Mouse (Mus musculus): Measurements from ENCODE around the gene Tvp23a.

The Tvp23a gene

DNA sequence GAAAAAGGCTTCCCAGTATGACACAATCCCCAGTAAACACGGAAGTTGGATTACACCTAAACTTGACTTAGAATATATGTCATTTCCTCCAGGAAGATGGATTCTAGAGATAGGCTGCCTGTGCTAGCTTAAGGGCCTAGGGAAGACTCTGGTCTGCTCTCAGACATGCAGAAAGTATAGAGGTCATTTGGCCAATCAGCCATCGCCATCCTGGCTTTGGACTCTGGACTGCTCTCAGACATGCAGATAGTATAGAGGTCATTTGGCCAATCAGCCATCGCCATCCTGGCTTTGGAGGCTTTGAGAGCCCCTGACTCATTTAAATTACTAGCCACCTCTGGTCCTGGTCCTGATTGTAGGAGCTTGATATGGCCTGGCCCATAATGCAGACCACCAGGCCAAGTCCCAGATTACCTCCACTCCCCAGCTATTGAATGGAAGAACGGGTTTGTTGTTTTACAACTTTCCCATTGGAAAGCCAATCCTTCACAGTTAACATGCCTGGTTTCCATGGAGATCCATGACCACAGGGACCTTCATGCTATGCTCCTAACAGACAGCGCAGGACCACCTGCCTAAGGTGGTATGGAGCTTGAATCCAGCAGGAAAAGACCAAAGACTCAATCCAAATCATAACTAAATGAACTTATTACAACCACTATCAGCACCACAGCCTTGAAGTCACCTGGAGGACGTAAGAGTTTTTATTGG is 6.9 kb upstream of the Tvp23a start:
- no peak for DNase-seq (ENCODE audit: extremely low spot score, low spot score)

DNA sequence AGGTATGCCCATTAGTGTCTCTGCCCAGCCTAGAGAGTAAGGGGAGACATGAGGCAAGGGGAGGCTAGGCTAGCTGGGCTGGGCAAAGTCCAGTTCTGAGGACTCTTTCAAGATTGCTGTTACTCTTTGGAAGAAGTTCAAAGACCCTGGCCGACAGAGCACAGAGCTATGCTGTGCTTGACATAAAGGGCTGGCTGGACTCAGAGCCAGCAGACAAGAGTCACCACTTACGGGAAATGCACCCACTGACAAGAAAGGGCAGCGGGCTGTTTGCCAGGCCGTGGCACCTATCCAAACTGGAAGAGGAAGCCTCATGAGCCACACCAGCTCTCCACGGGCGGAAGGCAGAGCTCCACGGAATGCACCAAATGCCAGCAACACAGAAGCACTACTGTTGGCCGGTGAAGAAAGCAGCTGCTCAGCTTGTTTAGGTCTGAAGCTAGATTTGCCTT is 5.3 kb upstream of the Tvp23a start:
- no peak for DNase-seq (ENCODE audit: extremely low spot score, low spot score)

DNA sequence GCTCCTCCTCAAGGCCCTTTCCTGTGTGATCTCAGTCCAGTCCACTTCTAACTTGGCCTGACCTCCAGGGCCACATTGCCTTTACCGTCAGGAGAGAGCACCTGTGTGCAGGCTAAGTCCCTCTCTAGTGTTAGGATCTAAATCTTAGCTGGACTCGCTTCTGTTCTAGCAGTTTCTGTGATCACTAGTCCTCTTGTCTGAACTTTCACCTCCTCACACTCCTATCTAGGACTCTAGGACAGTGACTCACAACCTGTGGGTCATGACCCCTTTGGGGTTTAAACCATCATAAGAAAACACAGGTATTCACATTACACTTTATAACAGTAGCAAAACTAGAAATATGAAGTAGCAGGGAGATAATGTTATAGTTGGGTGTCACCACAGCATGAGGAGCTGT is 4.7 kb upstream of the Tvp23a start:
- no peak for DNase-seq (ENCODE audit: extremely low spot score, low spot score)

DNA sequence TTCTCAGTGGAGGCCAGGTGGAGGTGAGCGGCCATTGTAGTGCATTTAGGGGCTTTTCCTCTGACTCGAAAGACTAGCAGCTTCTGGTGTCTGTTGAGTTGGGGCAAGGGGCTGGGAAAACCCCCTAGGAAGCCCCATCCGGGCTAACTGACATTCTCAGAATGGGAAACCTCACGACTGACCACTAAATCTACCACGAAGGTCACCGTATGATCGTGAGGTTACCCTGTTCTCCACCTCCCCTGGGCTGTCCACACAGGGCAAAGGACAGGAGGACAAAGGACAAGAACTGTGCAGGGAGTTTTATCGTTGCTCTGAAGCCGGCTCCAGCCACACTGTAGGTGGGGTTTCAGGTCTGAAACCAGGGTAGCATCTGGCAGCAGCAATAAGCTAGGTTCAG is 1.8 kb upstream of the Tvp23a start:
- DNase-seq (ENCODE audit: extremely low spot score, low spot score): no peak

DNA sequence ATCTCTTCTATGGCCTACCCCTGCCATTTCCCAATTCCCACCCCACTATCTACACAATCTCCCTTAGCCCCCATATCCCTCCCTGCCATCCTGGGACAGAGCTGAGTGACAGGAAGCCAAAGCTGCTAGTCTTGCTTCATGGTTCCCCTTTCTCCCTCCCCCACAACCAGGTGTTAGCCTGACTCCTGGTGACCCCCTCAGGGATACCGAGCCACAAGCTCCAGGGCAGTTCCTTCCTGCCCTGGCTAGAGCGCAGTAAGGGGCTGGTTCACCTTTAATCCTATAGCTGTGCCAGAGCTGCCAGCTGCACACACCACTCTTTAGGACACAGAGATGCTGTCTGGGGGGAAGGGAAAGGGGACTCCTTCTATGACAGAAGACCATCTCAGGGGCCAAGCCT is 619 bp upstream of the Tvp23a start:
- no peak for DNase-seq (ENCODE audit: extremely low spot score, low spot score)

DNA sequence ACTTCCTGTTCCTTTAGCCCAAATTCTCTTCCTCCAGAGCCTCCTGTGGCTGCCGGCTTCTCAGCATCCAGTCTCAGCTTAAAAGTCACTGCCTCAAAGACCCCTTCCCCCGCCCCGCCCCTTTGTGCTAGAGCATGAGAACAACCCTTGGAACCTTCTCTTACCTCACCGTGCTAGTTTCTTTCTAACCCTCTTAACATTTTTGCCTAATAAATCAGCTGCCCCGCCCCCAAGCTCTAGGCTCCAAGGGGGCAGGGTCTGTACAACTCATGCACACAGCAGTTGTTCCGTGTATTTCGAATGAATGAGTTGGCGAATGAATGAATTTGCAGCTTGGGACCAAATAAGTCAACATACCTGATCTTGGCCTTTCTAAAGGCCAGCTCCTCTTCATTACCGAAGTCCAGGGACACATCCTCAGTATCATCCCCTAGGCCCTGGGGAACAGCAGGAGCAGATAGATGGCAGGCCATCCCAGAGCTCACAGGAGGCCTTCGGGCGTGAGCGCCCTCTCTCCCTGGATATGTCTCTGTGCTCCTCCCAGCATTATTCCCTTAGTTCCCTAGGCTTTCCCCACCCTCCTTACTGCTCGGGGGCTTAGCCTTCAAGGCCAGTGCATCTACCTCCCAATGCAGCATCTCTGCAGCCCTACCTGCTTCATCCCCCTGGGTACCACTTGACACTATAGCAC is 444 bp downstream of the Tvp23a start:
- DNase-seq (ENCODE audit: extremely low spot score, low spot score): peak; percentile 24

DNA sequence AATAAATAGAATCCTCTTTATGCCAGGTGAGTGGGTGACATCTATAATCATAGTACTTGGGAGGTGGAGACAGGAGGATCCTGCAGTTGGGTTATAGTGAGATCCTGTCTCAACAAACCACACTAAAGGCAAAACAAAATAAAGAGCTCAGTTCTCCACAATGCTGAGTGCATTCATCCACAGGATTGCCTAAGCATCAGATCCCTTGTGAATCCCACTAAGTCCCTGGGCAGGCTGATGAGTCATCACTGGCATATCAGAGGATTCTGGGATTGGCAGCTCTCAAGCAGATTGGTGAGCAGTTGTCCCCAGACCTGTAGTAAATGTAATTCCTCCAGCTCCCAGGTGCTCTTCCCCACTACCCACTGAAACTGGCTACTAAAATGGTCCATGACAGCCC is 3.4 kb downstream of the Tvp23a start:
- no peak for DNase-seq (ENCODE audit: extremely low spot score, low spot score)

DNA sequence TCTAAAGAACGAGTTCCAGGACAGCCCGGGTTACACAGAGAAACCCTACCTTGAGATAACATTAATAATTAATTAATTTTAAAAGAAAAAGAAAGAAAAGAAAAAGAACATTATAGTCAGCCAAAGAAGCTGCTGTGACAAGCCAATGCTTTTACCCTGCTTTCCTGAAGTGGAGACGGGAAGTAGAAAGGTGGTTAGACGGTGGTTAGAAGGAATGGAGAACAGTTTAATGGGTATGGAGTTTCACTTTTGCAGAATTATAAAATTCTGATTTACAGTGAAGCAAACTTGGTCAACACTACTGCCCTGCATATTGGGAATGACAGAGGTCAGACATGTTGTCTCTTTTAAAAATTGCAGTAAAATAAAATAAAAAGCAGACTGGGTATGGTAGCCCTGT is 5.4 kb downstream of the Tvp23a start:
- no peak for DNase-seq (ENCODE audit: extremely low spot score, low spot score)

DNA sequence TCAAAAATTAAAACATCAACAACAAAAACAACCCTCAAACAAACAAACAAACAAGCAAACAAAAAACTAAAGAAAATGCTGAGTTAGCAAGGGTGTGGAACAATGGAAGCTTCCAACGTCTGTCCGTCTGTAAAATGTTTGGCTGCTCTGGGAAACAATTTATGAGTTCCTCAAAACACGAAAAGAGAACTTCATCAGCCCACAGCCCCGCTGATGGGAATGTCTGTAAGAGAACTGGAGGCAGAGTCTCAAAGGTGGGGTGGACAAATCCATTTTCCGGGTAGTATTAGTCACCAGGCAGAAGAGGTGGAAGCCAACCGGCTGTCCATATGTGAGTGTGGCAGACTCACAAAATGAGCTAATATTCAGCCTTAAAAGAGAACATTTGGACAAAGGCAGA is 5.8 kb downstream of the Tvp23a start:
- DNase-seq (ENCODE audit: extremely low spot score, low spot score): no peak

DNA sequence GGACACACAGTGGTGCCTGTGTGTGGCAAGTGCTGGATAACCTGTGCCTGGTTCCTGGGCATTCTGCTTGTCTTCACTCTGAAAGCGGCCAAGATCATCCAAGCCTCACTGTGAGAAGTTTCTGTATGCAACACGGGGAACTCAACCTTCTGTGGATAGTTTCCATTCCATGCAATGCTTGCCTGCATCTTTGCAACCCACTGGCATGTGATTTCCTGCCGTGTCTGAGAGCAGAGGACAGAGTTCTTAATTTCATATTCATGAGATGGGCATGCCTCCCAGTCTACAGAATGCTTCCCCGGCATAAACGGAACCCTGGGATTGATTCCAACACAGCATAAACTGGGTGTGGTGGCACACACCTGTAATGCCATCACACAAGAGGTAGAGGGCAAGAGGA is 9.1 kb downstream of the Tvp23a start:
- DNase-seq (ENCODE audit: extremely low spot score, low spot score): no peak

DNA sequence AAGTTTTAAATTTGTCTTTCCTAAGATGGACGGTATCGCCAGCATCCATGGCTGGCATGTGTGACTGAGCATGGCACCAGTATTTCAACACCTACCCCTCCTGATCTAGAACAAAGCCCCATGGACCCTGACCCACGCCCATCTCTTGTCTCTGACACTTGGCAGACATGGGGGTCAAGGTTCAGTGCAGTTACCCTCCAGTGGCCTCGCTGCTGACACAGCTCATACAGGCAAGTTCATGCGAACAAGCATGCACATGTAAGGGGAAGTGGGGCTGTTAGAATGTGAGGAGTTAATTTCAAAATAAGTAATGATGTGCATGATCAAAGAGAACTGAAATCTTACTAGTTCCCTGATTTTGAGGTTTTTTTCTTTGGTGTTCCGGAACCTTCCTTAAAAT is 11.0 kb downstream of the Tvp23a start:
- DNase-seq (ENCODE audit: extremely low spot score, low spot score): no peak

DNA sequence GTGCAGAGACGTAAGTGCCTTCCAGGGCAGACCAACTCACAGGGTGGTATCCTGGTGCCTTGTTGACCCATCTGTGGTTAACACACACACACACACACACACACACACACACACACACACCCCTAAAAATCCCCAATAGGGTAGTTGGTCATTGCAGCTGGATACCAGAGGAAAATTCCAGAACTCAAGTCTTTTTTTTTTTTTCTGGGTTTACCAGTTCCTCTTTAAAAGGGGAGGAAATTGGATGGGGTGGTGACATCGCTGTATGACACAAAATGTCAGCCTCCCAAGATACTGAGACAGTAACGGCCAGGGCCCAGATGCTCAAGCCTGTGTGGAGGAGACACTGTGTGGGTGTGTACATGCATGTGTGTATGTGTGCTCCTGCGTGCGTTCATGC is 13.8 kb downstream of the Tvp23a start:
- DNase-seq (ENCODE audit: extremely low spot score, low spot score): no peak

DNA sequence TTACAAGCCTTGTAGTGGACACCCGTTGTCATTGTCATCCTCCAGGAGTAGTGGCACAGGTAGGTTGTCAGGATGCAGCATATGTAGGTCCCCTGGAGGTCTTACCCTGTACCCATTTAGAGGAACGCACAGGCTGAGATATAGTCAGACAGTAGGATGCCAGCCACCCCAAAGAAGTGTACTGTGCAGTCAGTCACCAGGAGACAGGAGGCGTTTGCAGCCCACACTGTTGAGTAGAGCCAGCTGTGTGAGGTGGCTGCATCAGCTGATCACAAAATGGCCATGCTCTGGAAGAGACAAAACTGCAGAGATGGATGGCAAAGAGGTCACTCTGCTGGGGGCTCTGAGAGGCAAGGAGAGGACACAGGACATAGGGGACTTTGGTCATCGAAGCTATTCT is 14.8 kb downstream of the Tvp23a start:
- no peak for DNase-seq (ENCODE audit: extremely low spot score, low spot score)

DNA sequence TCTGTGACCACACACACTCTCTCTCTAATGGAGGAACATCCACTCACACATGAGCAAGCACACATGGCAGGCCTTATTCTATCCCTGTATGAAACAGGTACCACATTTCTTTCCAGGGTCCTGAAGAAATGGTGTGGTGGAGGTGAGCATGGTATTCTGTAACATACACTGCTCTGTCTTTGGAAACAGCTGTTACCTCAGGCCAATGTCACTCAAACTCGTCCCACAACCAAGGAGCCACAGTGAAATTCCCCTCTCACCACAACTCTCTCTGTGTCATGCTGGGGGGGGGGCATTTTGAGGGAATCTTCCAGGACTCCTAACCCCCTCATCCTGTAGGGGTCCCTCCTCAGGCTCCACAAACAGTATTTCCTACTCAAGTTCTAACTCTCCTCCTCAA is 15.3 kb downstream of the Tvp23a start:
- DNase-seq (ENCODE audit: extremely low spot score, low spot score): no peak

DNA sequence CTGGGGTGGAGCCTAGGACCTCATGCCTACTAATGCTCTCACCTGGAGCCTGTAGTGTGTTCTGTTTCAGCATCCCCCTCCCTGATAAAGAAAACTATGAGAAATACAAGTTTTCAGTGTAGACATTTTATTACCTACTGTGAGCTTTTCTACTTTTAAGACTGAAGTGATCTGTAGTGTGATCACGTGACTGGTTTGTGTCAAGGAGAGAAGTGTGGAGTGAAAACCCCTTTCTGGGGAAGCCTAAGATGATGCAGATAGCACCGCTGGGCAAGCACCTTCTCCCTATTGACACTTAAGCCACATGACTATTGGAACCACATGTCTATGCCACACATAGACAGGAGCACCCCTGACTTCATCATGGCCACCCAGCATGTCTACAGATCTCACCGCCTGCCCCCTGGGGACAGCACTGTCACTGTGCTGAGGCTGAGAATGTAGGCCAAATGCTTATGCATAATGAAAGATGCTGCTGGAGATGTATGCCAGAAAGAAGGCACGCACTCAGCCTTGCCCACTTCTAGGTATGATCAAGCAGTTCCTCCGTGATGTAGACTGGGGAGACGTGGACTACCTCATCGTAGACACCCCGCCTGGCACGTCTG is 26.6 kb downstream of the Tvp23a start:
- DNase-seq (ENCODE audit: extremely low spot score, low spot score): no peak

DNA sequence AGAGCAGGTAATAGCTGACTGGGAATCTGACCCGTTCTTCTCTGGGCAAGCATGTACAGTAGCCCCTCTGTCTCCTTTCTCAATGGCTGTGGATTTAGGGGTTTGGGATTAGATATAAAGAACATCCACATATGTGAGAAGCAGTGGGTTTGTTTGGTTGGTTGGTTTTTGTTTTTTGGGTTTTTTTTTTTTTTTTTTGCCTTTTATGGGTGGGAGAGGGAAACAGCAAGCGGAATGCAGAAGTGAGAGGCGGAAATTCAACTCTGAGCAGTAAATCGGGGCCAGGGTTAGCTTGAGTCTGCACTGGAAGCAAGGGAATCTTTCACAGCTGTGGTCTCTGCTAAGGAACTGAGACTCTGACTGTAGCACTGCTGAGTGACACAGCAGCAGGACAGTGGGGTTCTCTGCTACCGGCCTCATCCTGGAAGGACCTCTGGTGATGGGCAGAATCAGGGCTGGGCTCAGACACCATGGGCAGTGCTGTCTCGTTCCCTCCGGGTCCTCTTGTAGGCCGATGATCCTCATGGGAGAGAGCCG is 29.4 kb downstream of the Tvp23a start:
- DNase-seq (ENCODE audit: extremely low spot score, low spot score): no peak

DNA sequence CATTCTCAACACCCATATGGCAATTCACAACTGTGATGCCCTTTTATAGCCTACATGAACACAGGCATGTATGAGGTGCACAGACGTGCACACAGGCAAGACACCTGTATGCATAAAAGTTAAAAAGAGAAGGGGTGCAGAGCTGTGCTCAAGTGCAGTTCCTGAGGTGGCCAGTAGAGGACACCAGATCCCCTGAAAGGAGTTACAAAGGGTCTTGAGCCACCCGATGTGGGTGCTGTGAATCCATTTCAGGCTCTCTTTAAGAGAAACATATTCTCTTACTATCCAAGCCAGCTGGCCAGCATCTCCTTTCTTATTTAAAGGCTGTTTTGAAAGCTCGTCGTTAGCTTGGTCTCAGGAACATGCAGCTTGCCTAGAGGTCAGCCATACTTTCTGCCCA is 30.3 kb downstream of the Tvp23a start:
- no peak for DNase-seq (ENCODE audit: extremely low spot score, low spot score)

DNA sequence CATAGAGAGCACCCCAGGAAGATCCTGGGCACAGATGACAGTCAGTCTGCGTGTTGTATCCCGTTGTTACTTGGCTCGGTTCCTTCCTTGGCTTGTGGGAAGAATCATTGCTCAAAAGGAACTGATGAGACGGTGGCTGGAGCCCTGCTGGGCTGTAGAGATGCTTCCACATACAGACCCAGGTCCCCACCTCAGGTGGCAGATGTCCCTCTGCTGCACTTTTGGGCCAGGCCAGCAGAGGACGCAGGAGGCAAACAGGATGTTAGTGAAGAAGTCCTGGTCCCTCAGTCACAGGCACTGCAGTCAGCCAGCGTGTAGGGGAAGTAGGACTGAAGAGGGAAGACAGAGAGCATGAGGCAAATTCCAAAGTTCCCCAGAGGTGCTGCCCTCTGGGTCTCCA is 31.2 kb downstream of the Tvp23a start:
- no peak for DNase-seq (ENCODE audit: extremely low spot score, low spot score)

DNA sequence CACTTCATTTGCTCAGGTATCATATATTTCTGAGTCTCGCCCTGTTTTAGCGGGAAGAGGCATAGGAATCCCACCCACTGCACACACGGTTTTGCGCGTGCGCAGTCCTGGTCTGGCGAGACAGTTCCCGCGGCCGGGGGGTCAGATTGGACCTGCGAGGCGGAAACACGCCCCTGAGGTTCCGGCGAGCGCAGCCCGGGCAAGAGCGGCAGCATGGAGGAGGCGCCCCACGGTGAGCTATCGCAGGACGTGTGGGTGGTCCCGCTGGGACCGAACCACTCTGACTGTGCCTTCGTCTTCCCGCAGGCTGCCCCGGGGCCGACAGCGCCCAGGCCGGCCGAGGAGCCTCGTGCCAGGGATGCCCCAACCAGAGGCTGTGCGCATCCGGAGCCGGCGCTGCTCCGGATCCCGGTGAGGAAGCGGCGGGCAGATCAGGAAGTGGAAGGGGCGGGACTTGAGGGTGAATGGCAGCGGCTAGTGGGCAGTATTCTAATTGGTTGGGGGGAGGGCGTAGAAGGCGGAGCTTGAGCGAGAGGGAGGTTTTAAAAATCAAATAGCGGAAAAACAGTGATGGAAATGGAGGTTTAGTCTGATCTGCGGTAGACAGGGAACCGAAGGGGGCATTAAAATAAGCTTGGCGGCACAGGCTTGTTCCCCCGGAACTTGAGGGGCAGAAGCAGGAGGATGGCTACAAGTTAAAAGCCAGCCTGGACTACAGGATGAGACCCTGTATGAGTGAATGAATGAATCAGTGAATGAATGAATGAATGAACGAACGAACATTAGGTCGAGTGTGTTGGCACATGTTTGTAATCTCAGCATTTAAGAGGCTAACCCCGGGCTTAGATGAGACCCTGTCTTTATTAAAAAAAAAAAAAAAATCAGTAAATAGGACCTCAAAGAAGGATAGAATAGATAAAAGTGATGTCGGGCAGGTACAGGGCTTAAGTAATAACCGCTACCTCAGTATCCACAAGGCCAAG is 35.1 kb downstream of the Tvp23a start, which contains the start of gene Nubp1:
Gene Nubp1 (plus strand): TSS at position 185 of the 983 bp plus-strand sequence.
- peak; percentile 98 for DNase-seq (ENCODE audit: extremely low spot score, low spot score)

DNA sequence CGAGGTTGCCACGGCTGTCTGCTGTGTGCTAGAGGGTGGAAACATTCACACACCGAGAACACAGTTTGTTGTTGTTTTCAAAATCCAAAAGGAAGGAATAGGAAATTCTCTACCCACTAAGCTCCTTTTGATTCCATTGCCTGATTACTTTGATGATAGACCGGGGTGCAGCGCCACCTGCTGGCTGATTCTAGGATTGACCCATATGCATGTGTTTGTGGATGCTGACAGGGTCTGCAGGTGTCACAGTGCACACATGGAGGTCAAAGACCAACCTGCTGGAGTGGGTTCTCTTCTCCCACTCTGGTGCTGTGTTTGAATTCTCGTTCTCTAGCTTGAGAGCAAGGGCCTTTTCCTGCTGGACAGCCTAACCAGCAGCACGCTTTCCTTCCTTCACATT is 48.0 kb downstream of the Tvp23a start:
- DNase-seq (ENCODE audit: extremely low spot score, low spot score): peak; percentile 91

DNA sequence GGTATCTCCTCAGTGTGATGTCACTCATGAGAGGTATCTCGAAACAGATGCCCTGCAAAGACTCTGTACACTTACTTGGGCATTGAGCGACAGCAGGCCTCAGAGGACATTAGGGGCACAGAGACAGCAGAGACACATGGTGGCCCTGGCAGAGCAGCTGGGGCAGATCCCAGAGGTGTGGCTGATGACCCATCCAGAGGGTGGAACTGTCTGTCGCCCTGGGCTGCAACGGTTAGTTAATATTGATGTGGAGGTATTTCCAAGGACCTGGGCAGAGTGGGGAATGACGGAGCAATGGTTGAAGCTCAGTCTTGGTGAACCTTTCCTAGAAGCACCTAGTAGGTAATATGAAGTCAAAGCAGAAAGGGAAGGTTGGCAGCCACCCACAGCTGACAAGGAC is 48.4 kb downstream of the Tvp23a start:
- DNase-seq (ENCODE audit: extremely low spot score, low spot score): no peak
